Mouse (Mus musculus) thymus, adult 18-20 months (tissue): ENCODE measurements at regions not wholly inside any gene's neighbourhood (a gene's known extent, or its start where the extent isn't known, plus 50 kb on each side); places are given as distances from the start of the nearest gene placed in this dataset.

Experiments used
- DNase-seq, 2 experiments: peaks; one replicate each; pipeline ENCODE4 v3.0.0; 2022; ENCODE audit warnings: mixed read lengths in 2 of 2

GRCm38 (mm10) chr17:9845451-9846075 is 176.0 kb upstream of the Pabpc6 start:
- no peak for DNase-seq

GRCm38 (mm10) chr17:9841103-9841502 is 171.6 kb upstream of the Pabpc6 start:
- no peak for DNase-seq

DNA sequence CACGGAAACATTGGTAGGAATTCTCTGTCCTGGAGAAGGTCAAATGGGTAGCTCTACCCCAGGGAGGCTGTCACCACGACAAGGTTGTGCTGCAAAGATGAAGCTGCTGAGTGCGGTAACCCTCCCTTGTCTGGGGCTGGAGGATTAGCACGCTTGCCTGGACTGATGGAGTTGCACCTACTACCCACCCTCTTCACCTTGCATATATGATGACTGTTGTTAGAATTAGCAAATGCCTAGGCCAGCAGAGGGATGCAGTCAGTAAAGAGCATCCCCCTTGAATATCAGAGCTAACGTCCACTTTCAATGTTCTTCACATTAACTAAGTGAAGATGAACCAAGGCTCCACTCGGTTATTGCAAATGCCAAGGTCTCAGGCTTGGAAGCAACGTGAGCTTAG is 169.7 kb upstream of the Pabpc6 start:
- no peak for DNase-seq

- no peak for DNase-seq
Measured at GRCm38 (mm10) chr17:9836995-9837842, 167.7 kb upstream of the Pabpc6 start.

GRCm38 (mm10) chr17:9829895-9830294 is 160.4 kb upstream of the Pabpc6 start:
- DNase-seq: no peak

DNA sequence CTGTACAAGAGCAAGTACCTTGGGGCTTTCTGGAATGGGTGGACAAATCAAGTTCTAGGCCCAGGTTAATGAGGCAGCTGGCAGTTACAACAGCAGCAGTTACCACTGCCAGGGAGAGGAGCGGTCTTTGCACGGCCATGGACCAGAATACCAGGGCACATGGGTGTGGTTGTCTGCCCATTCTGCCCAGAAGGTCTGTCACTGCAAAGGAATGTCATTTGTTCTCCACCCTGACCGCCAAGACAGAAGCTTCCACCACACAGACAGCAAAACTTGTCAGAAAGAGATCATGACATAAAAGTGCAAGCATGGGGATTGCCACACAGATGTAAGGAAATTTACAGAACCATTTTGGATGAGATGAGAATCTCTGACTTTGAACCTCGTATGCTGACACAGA is 151.8 kb upstream of the Pabpc6 start:
- DNase-seq: no peak

DNA sequence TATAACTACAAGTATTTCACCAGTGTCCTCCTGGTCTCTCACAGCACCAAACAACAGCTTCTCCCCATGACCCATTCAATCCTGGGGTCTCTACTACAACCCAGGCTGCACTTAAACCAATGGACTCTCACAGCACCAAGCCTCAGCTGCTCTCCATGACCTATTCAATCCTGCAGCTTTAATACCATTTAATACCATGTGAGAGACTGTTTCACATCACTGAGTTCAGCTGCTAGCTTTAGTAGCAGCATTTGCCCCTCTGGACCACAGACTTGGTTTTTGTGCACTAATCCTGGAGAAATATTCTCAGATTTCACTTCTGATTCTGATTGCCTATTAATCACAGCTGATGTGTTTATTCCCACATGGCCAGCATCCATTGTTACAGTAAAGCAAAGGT is 147.5 kb upstream of the Pabpc6 start:
- DNase-seq: no peak

- DNase-seq: no peak
Measured at GRCm38 (mm10) chr17:9797069-9797468, 127.6 kb upstream of the Pabpc6 start.

GRCm38 (mm10) chr17:9796225-9796988 is 126.9 kb upstream of the Pabpc6 start:
- no peak for DNase-seq

DNA sequence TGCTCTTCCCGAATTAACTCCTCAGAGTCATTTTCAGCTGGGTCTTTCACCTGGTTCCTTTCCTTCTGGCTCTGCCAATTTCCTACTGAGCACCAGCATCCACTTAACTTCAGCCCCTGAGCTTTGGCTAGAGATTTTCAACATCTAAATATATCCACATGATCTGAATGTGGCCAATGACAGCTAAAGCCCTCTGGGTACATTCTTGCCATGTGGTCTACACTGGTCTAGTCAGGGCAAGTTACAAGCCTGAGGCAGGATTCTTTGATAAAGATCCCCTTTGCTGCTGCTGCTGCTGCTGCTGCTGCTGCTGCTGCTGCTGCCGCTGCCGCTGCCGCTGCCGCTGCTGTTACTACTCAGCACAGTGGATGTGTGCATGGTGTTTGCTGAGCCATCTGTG is 109.3 kb upstream of the Pabpc6 start:
- DNase-seq: no peak

GRCm38 (mm10) chr17:9777165-9777564 is 107.6 kb upstream of the Pabpc6 start:
- DNase-seq: no peak

DNA sequence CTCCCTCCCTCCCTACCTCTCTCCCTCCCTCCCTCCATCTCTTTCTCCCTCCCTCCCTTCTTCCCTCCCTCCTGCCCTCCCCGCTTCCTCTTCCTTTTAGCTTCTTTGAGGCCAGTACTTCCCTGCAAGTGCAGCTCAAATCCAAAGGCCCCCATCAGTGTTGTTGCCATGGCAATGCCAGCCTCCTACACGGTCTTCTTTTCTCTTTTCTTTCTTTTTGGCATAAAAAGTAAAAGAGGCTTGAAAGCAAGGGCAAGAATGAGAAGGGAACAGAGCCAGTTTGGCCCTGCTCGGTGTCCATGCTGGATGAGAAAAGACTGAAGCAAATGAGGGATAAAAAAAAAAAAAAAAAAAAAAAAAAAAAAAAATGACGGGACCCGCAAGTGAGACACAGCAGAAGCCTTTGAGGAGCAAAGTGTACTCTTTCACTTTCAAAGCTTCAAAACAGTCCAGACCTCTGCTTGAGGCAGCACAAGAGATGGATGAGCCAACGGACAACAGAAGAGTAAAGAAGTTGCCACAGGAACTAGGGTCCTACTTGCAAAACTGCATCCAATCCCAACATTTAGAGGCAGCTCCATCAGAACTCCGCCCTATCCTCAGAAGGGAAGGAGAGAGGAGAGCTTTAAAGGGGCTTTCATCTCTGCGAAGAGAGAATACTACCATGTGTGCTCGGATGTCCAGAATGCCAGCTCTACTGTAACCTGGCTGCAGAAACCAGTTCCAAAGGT is 106.9 kb upstream of the Pabpc6 start:
- no peak for DNase-seq

DNA sequence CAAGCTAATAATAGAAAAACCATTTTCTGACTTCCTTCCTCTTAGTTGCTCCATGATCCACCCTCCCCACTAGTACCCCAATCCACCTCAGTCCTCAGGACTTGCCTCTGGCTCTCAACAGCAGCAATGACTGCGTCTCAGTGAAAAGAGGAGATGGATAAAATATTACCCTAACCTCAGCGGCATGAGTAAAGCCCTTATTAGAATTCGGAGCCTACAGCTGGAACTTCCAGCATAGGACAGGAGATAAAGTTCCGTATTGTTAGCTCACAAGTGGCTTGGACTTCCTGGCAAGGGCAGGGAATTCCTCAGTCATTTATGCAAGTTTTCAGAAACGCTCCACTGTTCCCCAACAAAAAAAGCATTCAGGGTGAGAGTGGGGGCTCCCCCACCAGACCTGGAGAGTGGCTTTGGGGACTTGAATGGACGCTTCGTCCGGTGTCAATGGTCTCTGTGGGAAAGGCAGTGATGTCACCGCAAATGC is 106.2 kb upstream of the Pabpc6 start:
- no peak for DNase-seq

- DNase-seq: no peak
Measured at GRCm38 (mm10) chr17:9774740-9775629, 105.5 kb upstream of the Pabpc6 start.

- no peak for DNase-seq
Measured at GRCm38 (mm10) chr17:9773744-9774143, 104.2 kb upstream of the Pabpc6 start.

DNA sequence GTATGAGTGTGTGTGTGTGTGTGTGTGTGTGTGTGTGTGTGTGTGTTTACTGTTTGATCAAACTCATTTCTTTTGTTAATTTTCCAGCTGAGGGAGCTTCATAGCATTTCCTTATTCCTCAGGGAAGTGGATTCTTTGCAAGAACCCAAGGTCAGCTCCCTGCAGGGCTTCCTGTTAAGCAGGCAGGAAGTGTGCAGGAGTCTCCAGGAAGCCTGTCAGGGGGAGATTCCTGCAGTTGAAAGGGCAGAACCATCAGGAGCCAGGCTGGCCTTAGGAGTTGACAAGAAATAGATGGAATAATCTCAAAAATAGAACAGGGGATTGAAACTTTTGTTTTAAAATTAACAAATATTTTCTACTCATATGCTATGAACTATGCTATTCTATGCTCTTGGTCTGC is 98.8 kb upstream of the Pabpc6 start:
- no peak for DNase-seq

GRCm38 (mm10) chr17:9765680-9766250 is 96.2 kb upstream of the Pabpc6 start:
- no peak for DNase-seq

GRCm38 (mm10) chr17:9764701-9765359 is 95.3 kb upstream of the Pabpc6 start:
- DNase-seq: no peak

GRCm38 (mm10) chr17:9764041-9764606 is 94.6 kb upstream of the Pabpc6 start:
- DNase-seq: no peak

GRCm38 (mm10) chr17:9763110-9763509 is 93.6 kb upstream of the Pabpc6 start:
- DNase-seq: no peak
